Comparison of ENCODE assay signal across 27 mouse cellular contexts in the genomic region with DNA sequence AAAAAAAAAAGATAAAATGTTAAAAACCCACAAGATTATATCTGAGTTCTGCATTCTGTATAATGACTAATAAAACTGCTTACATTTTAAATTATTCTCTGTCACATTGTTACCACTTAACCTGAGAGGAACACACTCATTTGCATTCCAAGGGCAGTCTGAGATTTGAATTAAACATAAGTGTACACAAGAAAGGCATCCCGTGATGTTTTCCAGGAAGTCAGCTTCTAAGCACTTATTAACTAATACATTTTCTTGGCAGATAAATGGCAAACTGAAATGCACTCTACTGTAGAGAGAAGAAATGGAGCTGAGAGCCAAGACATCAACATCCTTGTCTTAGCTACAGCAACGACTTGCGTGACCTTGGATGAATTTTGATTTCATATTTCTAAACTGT.
DNase-seq lines count a peak whose midpoint lies in the region; ATAC-seq and TF ChIP-seq lines count a peak whose summit lies in the region.
"Had no signal": no experiment of that assay in that cellular context is flagged by ENCODE, and none has a peak within 500 bp of the region (broad histone marks: within the 10 kb centered on the region; RNA-seq: fewer than 3 reads in every experiment).

No protein-coding gene starts in this region.

- TF ChIP-seq POLR2A in MEL (IDR thresholded peaks at IDR 0.05; ENCODE audit: control insufficient read depth in 1 of 2, insufficient read depth in 1 of 2, low read depth in 1 of 2, low read length in 2 of 2, poor library complexity in 1 of 2): no peak
- no peak for TF ChIP-seq POLR2A in brain, embryonic 14.5 days (IDR thresholded peaks at IDR 0.05; ENCODE audit: borderline replicate concordance, extremely low read depth, insufficient read depth, insufficient read length, poor library complexity, severe bottlenecking)

- H3K27me3 ChIP-seq in kidney, embryonic 15.5 days: no peaks in the 10 kb centered on the region
- no peaks in the 10 kb centered on the region for H3K27me3 ChIP-seq in MEL (ENCODE audit: control insufficient read depth in 1 of 2, insufficient read depth in 2 of 2, low read length in 2 of 2)
- H3K27me3 ChIP-seq in midbrain, embryonic 15.5 days (replicated peaks): no peaks in the 10 kb centered on the region
- H3K27me3 ChIP-seq: CH12.LX; heart, embryonic 12.5 days; intestine, embryonic 15.5 days; limb, embryonic 13.5 days; liver, embryonic 12.5 days had no signal

- no peaks in the 10 kb centered on the region for H3K36me3 ChIP-seq in kidney, embryonic 15.5 days
- H3K36me3 ChIP-seq in MEL (ENCODE audit: control insufficient read depth in 1 of 2, insufficient read depth in 2 of 2, low read length in 2 of 2): no peaks in the 10 kb centered on the region
- no peaks in the 10 kb centered on the region for H3K36me3 ChIP-seq in midbrain, embryonic 15.5 days (replicated peaks)
- H3K36me3 ChIP-seq: G1E; heart, embryonic 12.5 days; hindbrain, embryonic 10.5 days; intestine, embryonic 15.5 days; limb, embryonic 13.5 days; liver, embryonic 12.5 days had no signal

- no peak for ATAC-seq in kidney, embryonic 15.5 days (replicated peaks; ENCODE audit: low FRiP score)
- ATAC-seq in midbrain, embryonic 15.5 days (replicated peaks): peak; percentile 60; the same call in 1 of the 2 replicates
- ATAC-seq: hindbrain, embryonic 16.5 days; intestine, embryonic 15.5 days; liver, embryonic 12.5 days had no signal

- no peak overlapping the region for H3K27ac ChIP-seq in kidney, embryonic 15.5 days
- H3K27ac ChIP-seq in MEL (ENCODE audit: control insufficient read depth, low read depth, low read length): no peak overlapping the region
- H3K27ac ChIP-seq in midbrain, embryonic 15.5 days: no peak overlapping the region
- H3K27ac ChIP-seq: hindbrain, embryonic 10.5 days; intestine, embryonic 15.5 days; limb, embryonic 13.5 days; liver, embryonic 12.5 days; stomach, postnatal 0 days had no signal

- no peaks in the 10 kb centered on the region for H3K9me3 ChIP-seq in kidney, embryonic 15.5 days (replicated peaks)
- no peaks in the 10 kb centered on the region for H3K9me3 ChIP-seq in MEL (replicated peaks; ENCODE audit: insufficient read depth, low read length)
- no peaks in the 10 kb centered on the region for H3K9me3 ChIP-seq in midbrain, embryonic 15.5 days
- H3K9me3 ChIP-seq: G1E; heart, embryonic 12.5 days; hindbrain, embryonic 10.5 days; intestine, embryonic 15.5 days; limb, embryonic 13.5 days; liver, embryonic 12.5 days had no signal

- WGBS in kidney, embryonic 15.5 days: 72% methylated on average over 3 of the region's 3 CpGs
- WGBS in midbrain, embryonic 15.5 days: 45% methylated on average over 3 of the region's 3 CpGs

- H3K4me1 ChIP-seq in kidney, embryonic 15.5 days: no peaks in the 10 kb centered on the region
- H3K4me1 ChIP-seq in MEL (ENCODE audit: control insufficient read depth in 1 of 2, insufficient read depth in 2 of 2, low read length in 2 of 2): no peaks in the 10 kb centered on the region; a peak in 1 of 4 replicates
- H3K4me1 ChIP-seq in midbrain, embryonic 15.5 days: no peaks in the 10 kb centered on the region
- H3K4me1 ChIP-seq: heart, embryonic 12.5 days; hindbrain, embryonic 10.5 days; intestine, embryonic 15.5 days; limb, embryonic 13.5 days; liver, embryonic 12.5 days had no signal

- peak; percentile 6 for DNase-seq in kidney, adult 11 months
- no peak for DNase-seq in MEL (ENCODE audit: low read depth, low spot score)
- DNase-seq in brain, embryonic 14.5 days (ENCODE audit: low read depth): peak; percentile 78
- DNase-seq in cerebellum, postnatal 4 days (ENCODE audit: low spot score in 2 of 2): no peak
- no peak for DNase-seq in thymus, postnatal 14 days
- DNase-seq: adrenal gland, adult 2 months; B cell, adult 2 months; cerebellum, adult 8-10 months; cerebellum, postnatal 36 days; gastrocnemius, postnatal 25 days; heart, adult 18-20 months; heart, postnatal 10 days; lung, adult 2 months; lung, postnatal 14 days; right cerebral cortex, postnatal 14 days; thymus, adult 2 months had no signal

- TF ChIP-seq RAD21 in MEL (IDR thresholded peaks at IDR 0.05; ENCODE audit: low read depth, low read length): no peak

- no peak overlapping the region for H3K9ac ChIP-seq in kidney, embryonic 15.5 days
- no peak overlapping the region for H3K9ac ChIP-seq in MEL (ENCODE audit: control insufficient read depth, low read depth, low read length, poor library complexity, severe bottlenecking)
- H3K9ac ChIP-seq in midbrain, embryonic 15.5 days: no peak overlapping the region
- H3K9ac ChIP-seq: heart, embryonic 12.5 days; intestine, embryonic 15.5 days; limb, embryonic 13.5 days; liver, embryonic 12.5 days had no signal

- TF ChIP-seq CTCF in MEL (IDR thresholded peaks at IDR 0.05 in 2 of 3, conservative IDR thresholded peaks at IDR 0.05 in 1 of 3; ENCODE audit: control insufficient read depth in 1 of 3, insufficient read depth in 1 of 3, low read depth in 2 of 3, low read length in 3 of 3, poor library complexity in 1 of 3, severe bottlenecking in 1 of 3): no peak
- TF ChIP-seq CTCF in brain, embryonic 14.5 days (IDR thresholded peaks at IDR 0.05; ENCODE audit: borderline replicate concordance, extremely low read depth, insufficient read depth, insufficient read length): no peak

- H3K4me2 ChIP-seq in kidney, embryonic 15.5 days: no peak overlapping the region
- H3K4me2 ChIP-seq in midbrain, embryonic 15.5 days: no peak overlapping the region
- H3K4me2 ChIP-seq: heart, embryonic 12.5 days; intestine, embryonic 15.5 days; limb, embryonic 13.5 days; liver, embryonic 12.5 days had no signal

- 0 out of 4 replicates have a peak, but pooled peaks of 1 of the 2 experiments have one; percentile 11 for TF ChIP-seq EP300 in MEL (IDR thresholded peaks at IDR 0.05; ENCODE audit: low read depth in 1 of 2, low read length in 2 of 2)

- no peaks in the 10 kb centered on the region for H3K79me2 ChIP-seq in MEL (ENCODE audit: control insufficient read depth, insufficient read depth, low read length, poor library complexity)

- H3K4me3 ChIP-seq in kidney, embryonic 15.5 days (replicated peaks): no peak overlapping the region
- no peak overlapping the region for H3K4me3 ChIP-seq in MEL (ENCODE audit: control insufficient read depth in 1 of 2, insufficient read depth in 1 of 2, low read depth in 2 of 2, low read length in 2 of 2)
- no peak overlapping the region for H3K4me3 ChIP-seq in midbrain, embryonic 15.5 days
- H3K4me3 ChIP-seq: heart, embryonic 12.5 days; hindbrain, embryonic 10.5 days; intestine, embryonic 15.5 days; limb, embryonic 13.5 days; liver, embryonic 12.5 days had no signal

TF ChIP-seq in MEL, 35 proteins besides CTCF, POLR2A, EP300 and RAD21:
- TF ChIP-seq GABPA (IDR thresholded peaks at IDR 0.05; ENCODE audit: low read depth, low read length): no peak
- peak; percentile 10; the same call in 1 of the 2 replicates for TF ChIP-seq GATA1 (IDR thresholded peaks at IDR 0.05; ENCODE audit: low read depth, low read length)

Comparison
In these comparisons a context has a peak if more than half of its experiments do, and no peak if none do; other contexts are left out.
1. DNase-seq: peak in kidney, adult 11 months (single experiment) and brain, embryonic 14.5 days (single experiment); none in MEL (single experiment), cerebellum, postnatal 4 days (0 of 2) and thymus, postnatal 14 days (single experiment).